Comparison of ENCODE assay signal across 21 mouse cellular contexts in genomic region chr1:171451001-171451400, GRCm38 (mm10). TPM values are rescaled to one million over a fixed set of nuclear protein-coding genes. Genes with fewer than 3 reads are reported as not detected.
DNase-seq lines count a peak whose midpoint lies in the region; ATAC-seq and TF ChIP-seq lines count a peak whose summit lies in the region.
"Had no signal": no experiment of that assay in that cellular context is flagged by ENCODE, and none has a peak within 500 bp of the region (broad histone marks: within the 10 kb centered on the region; RNA-seq: fewer than 3 reads in every experiment).

No protein-coding gene starts in this region.

- H3K9ac ChIP-seq in CH12.LX (ENCODE audit: insufficient read depth, low read depth): no peak overlapping the region
- H3K9ac ChIP-seq in forebrain, embryonic 16.5 days (replicated peaks; ENCODE audit: low read depth, low read length): no peak overlapping the region
- H3K9ac ChIP-seq: embryonic facial prominence, embryonic 13.5 days; forebrain, embryonic 13.5 days; hindbrain, embryonic 12.5 days had no signal

- peaks cover 7 to 26% of the 10 kb centered on the region in 2 experiments for H3K4me1 ChIP-seq in CH12.LX (ENCODE audit: control insufficient read depth in 1 of 2, insufficient read depth in 2 of 2)
- no peaks in the 10 kb centered on the region for H3K4me1 ChIP-seq in forebrain, embryonic 16.5 days (replicated peaks; ENCODE audit: control insufficient read depth, insufficient read depth, low read length)
- H3K4me1 ChIP-seq: embryonic facial prominence, embryonic 13.5 days; forebrain, embryonic 13.5 days; hindbrain, embryonic 12.5 days had no signal

- H3K27ac ChIP-seq in CH12.LX (ENCODE audit: insufficient read depth, low read depth): no peak overlapping the region
- no peak overlapping the region for H3K27ac ChIP-seq in forebrain, embryonic 16.5 days (ENCODE audit: low read length)
- H3K27ac ChIP-seq: embryonic facial prominence, embryonic 13.5 days; forebrain, embryonic 13.5 days; hindbrain, embryonic 12.5 days; hindbrain, postnatal 0 days had no signal

- TF ChIP-seq POLR2A in CH12.LX (IDR thresholded peaks at IDR 0.05; ENCODE audit: low read depth, low read length): no peak

- dilution Hi-C loops in CH12.LX (cut with MboI; ENCODE audit: extremely low pct_ligation_motif_present, extremely low pct_unique_long_range_greater_than_20kb, low sequenced_read_pairs): no loop called here

- no peaks in the 10 kb centered on the region for H3K79me2 ChIP-seq in CH12.LX (replicated peaks; ENCODE audit: control insufficient read depth, extremely low read depth, insufficient read depth, poor library complexity, severe bottlenecking)

- TF ChIP-seq EP300 in CH12.LX (IDR thresholded peaks at IDR 0.05; ENCODE audit: low read length): peak; percentile 88

- no peak overlapping the region for H3K4me3 ChIP-seq in CH12.LX (replicated peaks in 1 of 3; ENCODE audit: low read depth in 2 of 3, low read length in 2 of 3, poor library complexity in 1 of 3)
- H3K4me3 ChIP-seq in forebrain, embryonic 16.5 days (replicated peaks; ENCODE audit: low read length): no peak overlapping the region
- H3K4me3 ChIP-seq: embryonic facial prominence, embryonic 13.5 days; forebrain, embryonic 13.5 days; hindbrain, embryonic 12.5 days had no signal

- 80% methylated on average over 10 of the region's 10 CpGs for WGBS in forebrain, embryonic 16.5 days

- TF ChIP-seq RAD21 in CH12.LX (IDR thresholded peaks at IDR 0.05; ENCODE audit: low read depth, low read length): no peak

- peak; percentile 91 for ATAC-seq in megakaryocyte, adult 5-6 weeks (ENCODE audit: poor library complexity, severe bottlenecking)
- no peak for ATAC-seq in forebrain, embryonic 16.5 days
- ATAC-seq: forebrain, embryonic 13.5 days; hindbrain, postnatal 0 days had no signal

- TF ChIP-seq CTCF in CH12.LX (conservative IDR thresholded peaks at IDR 0.05 in 1 of 2, IDR thresholded peaks at IDR 0.05 in 1 of 2; ENCODE audit: low read depth in 2 of 2, low read length in 2 of 2): no peak

- no peaks in the 10 kb centered on the region for H3K27me3 ChIP-seq in CH12.LX (replicated peaks)
- no peaks in the 10 kb centered on the region for H3K27me3 ChIP-seq in forebrain, embryonic 16.5 days (replicated peaks; ENCODE audit: control insufficient read depth, insufficient read depth, low read length)
- H3K27me3 ChIP-seq: embryonic facial prominence, embryonic 13.5 days; forebrain, embryonic 13.5 days; hindbrain, embryonic 12.5 days had no signal

- no peaks in the 10 kb centered on the region for H3K36me3 ChIP-seq in CH12.LX (replicated peaks in 1 of 2; ENCODE audit: control insufficient read depth in 1 of 2, insufficient read depth in 1 of 2, low read length in 1 of 2)
- H3K36me3 ChIP-seq in forebrain, embryonic 16.5 days (ENCODE audit: control insufficient read depth, insufficient read depth): no peaks in the 10 kb centered on the region
- H3K36me3 ChIP-seq: embryonic facial prominence, embryonic 13.5 days; G1E; hindbrain, embryonic 12.5 days had no signal

- DNase-seq in layer of hippocampus, adult 9-11 months: peak; percentile 44
- no peak for DNase-seq in layer of hippocampus, postnatal 25 days (ENCODE audit: extremely low spot score in 1 of 2, low spot score in 1 of 2)
- no peak for DNase-seq in CH12.LX (ENCODE audit: extremely low read depth)
- peak; percentile 37 for DNase-seq in brain, adult 2 months (ENCODE audit: low read depth, low spot score)
- DNase-seq in ovary, postnatal 14 days (ENCODE audit: low spot score): no peak
- DNase-seq in urinary bladder, postnatal 10 days (ENCODE audit: low spot score): no peak
- DNase-seq: adrenal gland, adult 8-10 months; adrenal gland, postnatal 36 days; cerebellum, adult 11-12 months; cerebellum, adult 9-10 months; cerebellum, postnatal 25 days; gastrocnemius, postnatal 36 days; heart, postnatal 10 days; heart, postnatal 4 days had no signal

- H3K4me2 ChIP-seq in CH12.LX (ENCODE audit: insufficient read depth, low read depth, poor library complexity, severe bottlenecking): peak overlapping the region; percentile 55
- no peak overlapping the region for H3K4me2 ChIP-seq in forebrain, embryonic 16.5 days (ENCODE audit: low read length)
- H3K4me2 ChIP-seq: embryonic facial prominence, embryonic 13.5 days; forebrain, embryonic 13.5 days; hindbrain, embryonic 12.5 days had no signal

- in situ Hi-C loops in CH12.LX (cut with MboI; ENCODE audit: low pct_ligation_motif_present, low pct_unique_long_range_greater_than_20kb, low sequenced_read_pairs): no loop called here

- H3K9me3 ChIP-seq in CH12.LX (replicated peaks; ENCODE audit: low read length): peaks cover 2% of the 10 kb centered on the region
- no peaks in the 10 kb centered on the region for H3K9me3 ChIP-seq in forebrain, embryonic 16.5 days (ENCODE audit: control insufficient read depth, low read length)
- H3K9me3 ChIP-seq: embryonic facial prominence, embryonic 13.5 days; forebrain, embryonic 13.5 days; G1E; hindbrain, embryonic 12.5 days had no signal

TF ChIP-seq in CH12.LX, 34 proteins besides CTCF, POLR2A, EP300 and RAD21:
- peak; percentile 90 for TF ChIP-seq IRF4 (IDR thresholded peaks at IDR 0.05; ENCODE audit: low read depth, low read length)
- TF ChIP-seq MEF2A (IDR thresholded peaks at IDR 0.05; ENCODE audit: borderline replicate concordance, low read depth, low read length): peak; percentile 67
- TF ChIP-seq ETS1 (conservative IDR thresholded peaks at IDR 0.05; ENCODE audit: low read depth, low read length): no peak

RNA-seq across cellular contexts. Expression of gene F11r, which starts 13.7 kb away (rescaled TPM):
- 1 to 10 TPM; 4.7 to 5.1 TPM for total RNA-seq in layer of hippocampus, postnatal 25 days (2021)
- total RNA-seq in CH12.LX (2012; rRNA removed): 1.6 and 1.8 TPM in 2 replicates
- total RNA-seq in CH12.LX (2014; rRNA removed): 0.74 and 1.3 TPM in 2 replicates
- 1.3 and 1.4 TPM in 2 replicates for polyA plus RNA-seq in CH12.LX (2012; ENCODE audit: insufficient read length, low read depth)
- total RNA-seq in megakaryocyte, adult 5-6 weeks (2015): 0.33 and 0.59 TPM in 2 replicates
- not detected in 2 replicates for total RNA-seq in megakaryocyte, adult 5-6 weeks (2017)
- 7.8 and 10.2 TPM in 2 replicates for polyA plus RNA-seq in forebrain, embryonic 16.5 days (2015; fragmentation: Nextera tagmentation; extraction: Ambion mirVana)
- polyA plus RNA-seq: G1E had no signal

RNA-seq across cellular contexts. Expression of gene Tstd1, which starts 32.3 kb away (rescaled TPM):
- 1 to 10 TPM; 3.1 to 3.3 TPM for total RNA-seq in layer of hippocampus, postnatal 25 days (2021)
- total RNA-seq in CH12.LX (2012; rRNA removed) (2.5 and 2.6 TPM in 2 replicates), CH12.LX (2014; rRNA removed) (1.2 and 1.4 TPM in 2 replicates)
- polyA plus RNA-seq in CH12.LX (2012; ENCODE audit: insufficient read length, low read depth): 3.5 and 4.4 TPM in 2 replicates
- total RNA-seq in megakaryocyte, adult 5-6 weeks (2015): 3.8 and 4.1 TPM in 2 replicates
- total RNA-seq in megakaryocyte, adult 5-6 weeks (2017): 0.61 and 5.1 TPM in 2 replicates
- polyA plus RNA-seq in forebrain, embryonic 16.5 days (2015; fragmentation: Nextera tagmentation; extraction: Ambion mirVana): 10.1 and 11.4 TPM in 2 replicates
- total RNA-seq: hindbrain, postnatal 0 days had no signal

RNA-seq across cellular contexts. Expression of gene Usf1, which starts 39.9 kb away (rescaled TPM):
- total RNA-seq in layer of hippocampus, postnatal 25 days (2021): 100 to 1,000 TPM; 113 to 139 TPM
- total RNA-seq in CH12.LX (2012; rRNA removed) (59.4 and 73.7 TPM in 2 replicates), CH12.LX (2014; rRNA removed) (53.8 and 54.9 TPM in 2 replicates)
- polyA plus RNA-seq in CH12.LX (2012; ENCODE audit: insufficient read length, low read depth): 37.4 and 39.5 TPM in 2 replicates
- 23.0 and 27.0 TPM in 2 replicates for total RNA-seq in megakaryocyte, adult 5-6 weeks (2015)
- 76.7 and 80.1 TPM in 2 replicates for total RNA-seq in megakaryocyte, adult 5-6 weeks (2017)
- 207 and 226 TPM in 2 replicates for polyA plus RNA-seq in forebrain, embryonic 16.5 days (2015; fragmentation: Nextera tagmentation; extraction: Ambion mirVana)

RNA-seq across cellular contexts. Expression of gene Alyref2, which starts 52.3 kb away (rescaled TPM):
- total RNA-seq in layer of hippocampus, postnatal 25 days (2021): 1 to 10 TPM; 6.1 to 7.5 TPM
- total RNA-seq in CH12.LX (2012; rRNA removed) (5.4 and 5.9 TPM in 2 replicates), CH12.LX (2014; rRNA removed) (4.2 and 4.6 TPM in 2 replicates)
- 4.9 and 5.3 TPM in 2 replicates for polyA plus RNA-seq in CH12.LX (2012; ENCODE audit: insufficient read length, low read depth)
- total RNA-seq in megakaryocyte, adult 5-6 weeks (2015): 8.7 and 11.4 TPM in 2 replicates
- total RNA-seq in megakaryocyte, adult 5-6 weeks (2017): 12.7 and 13.2 TPM in 2 replicates
- polyA plus RNA-seq in forebrain, embryonic 16.5 days (2015; fragmentation: Nextera tagmentation; extraction: Ambion mirVana): 32.6 and 33.2 TPM in 2 replicates

Comparison
In these comparisons a context has a peak if more than half of its experiments do, and no peak if none do; other contexts are left out.
1. DNase-seq: peak in layer of hippocampus, adult 9-11 months (single experiment) and brain, adult 2 months (single experiment); none in layer of hippocampus, postnatal 25 days (0 of 2), CH12.LX (single experiment), ovary, postnatal 14 days (single experiment) and urinary bladder, postnatal 10 days (single experiment).